Mouse (Mus musculus) intestine, embryonic 16.5 days (tissue): ENCODE measurements around the gene Mdm2. TPM values are rescaled to one million over a fixed set of nuclear protein-coding genes. Genes with fewer than 3 reads are reported as not detected.
A peak's percentile ranks its signal among the peaks of the same experiment; 100 is the strongest.
"Not testable (repeated sequence)": the region's sequence is repeated elsewhere in the genome, so short reads cannot be mapped to it uniquely, and the experiment has no call there.

Source experiments
- ATAC-seq: fragments of 200-750 bp; cut with Nextera tagmentation; 2 replicates; pipeline ENCODE4 v1.8.0; 2017; ENCODE audit warnings: moderate TSS enrichment, moderate library complexity
- H3K27ac ChIP-seq: fragments of 300-500 bp; sonication (generic); 2 replicates; pipeline ENCODE4 v1.5.1; 2014; ENCODE audit warnings: mild to moderate bottlenecking, low read length
- H3K27me3 ChIP-seq: fragments of 300-500 bp; sonication (generic); replicated peaks from 2 replicates; pipeline ENCODE4 v1.6.1; 2014; ENCODE audit warnings: low read length, control low read depth, mixed read lengths; ENCODE audit not compliant: control insufficient read depth, insufficient read depth
- H3K36me3 ChIP-seq: fragments of 300-500 bp; sonication (generic); 2 replicates; pipeline ENCODE4 v1.6.1; 2014; ENCODE audit warnings: low read length, control low read depth; ENCODE audit not compliant: control insufficient read depth, insufficient read depth
- H3K4me1 ChIP-seq: fragments of 300-500 bp; sonication (generic); 2 replicates; pipeline ENCODE4 v1.6.1; 2014; ENCODE audit warnings: low read length, control low read depth, mixed read lengths; ENCODE audit not compliant: control insufficient read depth, insufficient read depth
- H3K4me2 ChIP-seq: fragments of 300-500 bp; sonication (generic); 2 replicates; pipeline ENCODE4 v1.6.1; 2014; ENCODE audit warnings: low read depth, low read length, control low read depth
- H3K4me3 ChIP-seq: fragments of 300-500 bp; sonication (generic); 2 replicates; pipeline ENCODE4 v1.5.1; 2014; ENCODE audit warnings: mild to moderate bottlenecking, low read length
- H3K9ac ChIP-seq: fragments of 300-500 bp; sonication (generic); 2 replicates; pipeline ENCODE4 v1.6.1; 2014; ENCODE audit warnings: low read depth, low read length
- H3K9me3 ChIP-seq: fragments of 300-500 bp; sonication (generic); 2 replicates; pipeline ENCODE4 v1.6.1; 2016; ENCODE audit warnings: low read length, control low read depth; ENCODE audit not compliant: control insufficient read depth
- WGBS: fragments of 180-500 bp; shearing (Covaris S2); extraction: QIAGEN DNeasy Blood & Tissue Kit; methylation state at CpG from one replicate; pipeline ENCODE4 v1.1.7; 2014; 5-methylcytosine and 5-hydroxymethylcytosine counted together
- polyA plus RNA-seq: library from polyadenylated mRNA; unstranded; fragments of >200 nt; fragmentation: Nextera tagmentation; extraction: Ambion mirVana; gene quantifications from 2 replicates; pipeline ENCODE4 v1.2.1, GENCODE M21; 2015

Gene Mdm2
- 30.8 and 32.4 TPM in 2 replicates for polyA plus RNA-seq

DNA sequence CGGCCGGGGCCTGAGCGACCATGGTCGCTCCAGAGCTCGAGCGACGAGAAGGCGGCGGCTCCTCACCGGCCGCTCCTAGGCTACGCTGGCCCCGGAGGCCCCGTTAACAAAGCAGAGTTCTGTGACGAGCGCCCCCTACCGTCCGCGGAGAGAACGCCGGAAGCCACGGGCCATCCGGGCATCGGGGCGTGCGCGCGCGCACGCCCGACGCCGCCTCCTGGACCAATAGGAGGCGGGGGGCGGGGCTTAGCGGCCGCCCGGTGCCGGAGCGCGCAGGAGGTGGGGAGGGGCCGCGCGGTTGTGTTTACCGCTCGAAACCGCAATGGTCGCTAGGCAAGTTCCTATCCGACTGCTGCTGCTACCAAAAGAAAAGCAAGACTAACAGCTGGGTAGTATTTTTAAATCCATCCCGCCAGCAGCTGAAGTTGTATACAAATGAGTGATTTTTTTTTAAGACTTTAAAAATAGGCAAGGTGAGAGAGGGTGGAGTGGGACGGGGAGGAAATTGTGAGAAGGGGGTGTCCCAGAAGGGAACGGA lies at the start of gene Mdm2:
TSS of gene Mdm2 (minus strand) at position 155 of the 538 bp plus-strand sequence.
- peak; percentile 95 for ATAC-seq
- H3K36me3 ChIP-seq, result peaks cover 2% of the 10 kb centered on the region; the same call in 1 of the 2 replicates
- H3K27me3 ChIP-seq, result no peaks in the 10 kb centered on the region
- peak within 1 kb of the TSS; percentile 69 for H3K4me2 ChIP-seq
- WGBS, result under 1% methylated on average over 52 of the region's 52 CpGs
- H3K4me1 ChIP-seq, result peaks cover 7% of the 10 kb centered on the region
- H3K4me3 ChIP-seq, result peak within 1 kb of the TSS; percentile 96
- peak within 1 kb of the TSS; percentile 97 for H3K27ac ChIP-seq
- H3K9ac ChIP-seq, result peak within 1 kb of the TSS; percentile 100
- H3K9me3 ChIP-seq, result no peaks in the 10 kb centered on the region

DNA sequence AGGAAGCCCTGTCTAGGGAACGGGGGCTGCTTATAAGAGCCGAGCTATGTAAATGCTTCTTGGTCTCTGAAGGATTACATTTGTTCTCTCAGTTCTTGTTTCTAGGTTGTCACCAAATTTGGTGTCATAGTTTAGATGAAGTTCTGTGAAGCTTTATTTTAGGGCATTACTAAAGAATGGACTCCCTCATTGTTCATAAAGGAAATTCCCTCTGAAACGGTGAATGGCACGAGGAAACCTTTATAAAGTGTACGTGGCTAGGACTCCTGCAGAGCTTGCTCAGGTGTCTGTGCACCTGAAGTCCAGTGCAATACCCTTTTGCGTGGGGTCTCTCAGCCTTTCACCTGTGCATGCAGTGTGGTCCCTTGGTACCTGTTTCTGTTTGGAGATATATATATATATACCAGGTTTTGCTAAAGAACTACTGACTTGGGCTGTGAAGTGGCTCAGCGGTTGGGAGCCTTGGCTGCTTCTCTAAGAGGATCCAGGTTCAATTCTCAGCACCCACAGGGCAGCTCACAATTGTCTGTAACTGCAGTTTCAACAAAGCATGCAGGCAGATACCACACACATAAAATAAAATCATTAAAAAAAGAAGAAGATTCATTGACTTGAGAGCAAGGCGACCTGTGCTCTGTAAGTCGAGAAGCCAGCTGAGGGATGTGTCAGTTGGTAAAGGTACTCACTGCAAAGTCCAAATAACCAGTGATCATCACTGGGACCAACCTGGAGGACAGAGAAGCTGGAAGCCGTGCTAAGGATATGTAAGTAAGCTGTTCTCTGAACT lies 49.5 kb upstream of the Mdm2 start:
- Histone ChIP-seq H3K4me1 (no peaks in the 10 kb centered on the region), H3K9ac (no peak overlapping the region), H3K27me3 (no peaks in the 10 kb centered on the region), H3K4me3 (no peak overlapping the region), H3K36me3 (peaks cover 32% of the 10 kb centered on the region), H3K9me3 (no peaks in the 10 kb centered on the region), H3K4me2 (no peak overlapping the region), H3K27ac (no peak overlapping the region)
- 93% methylated on average over 10 of the region's 10 CpGs for WGBS
- ATAC-seq, result no peak

DNA sequence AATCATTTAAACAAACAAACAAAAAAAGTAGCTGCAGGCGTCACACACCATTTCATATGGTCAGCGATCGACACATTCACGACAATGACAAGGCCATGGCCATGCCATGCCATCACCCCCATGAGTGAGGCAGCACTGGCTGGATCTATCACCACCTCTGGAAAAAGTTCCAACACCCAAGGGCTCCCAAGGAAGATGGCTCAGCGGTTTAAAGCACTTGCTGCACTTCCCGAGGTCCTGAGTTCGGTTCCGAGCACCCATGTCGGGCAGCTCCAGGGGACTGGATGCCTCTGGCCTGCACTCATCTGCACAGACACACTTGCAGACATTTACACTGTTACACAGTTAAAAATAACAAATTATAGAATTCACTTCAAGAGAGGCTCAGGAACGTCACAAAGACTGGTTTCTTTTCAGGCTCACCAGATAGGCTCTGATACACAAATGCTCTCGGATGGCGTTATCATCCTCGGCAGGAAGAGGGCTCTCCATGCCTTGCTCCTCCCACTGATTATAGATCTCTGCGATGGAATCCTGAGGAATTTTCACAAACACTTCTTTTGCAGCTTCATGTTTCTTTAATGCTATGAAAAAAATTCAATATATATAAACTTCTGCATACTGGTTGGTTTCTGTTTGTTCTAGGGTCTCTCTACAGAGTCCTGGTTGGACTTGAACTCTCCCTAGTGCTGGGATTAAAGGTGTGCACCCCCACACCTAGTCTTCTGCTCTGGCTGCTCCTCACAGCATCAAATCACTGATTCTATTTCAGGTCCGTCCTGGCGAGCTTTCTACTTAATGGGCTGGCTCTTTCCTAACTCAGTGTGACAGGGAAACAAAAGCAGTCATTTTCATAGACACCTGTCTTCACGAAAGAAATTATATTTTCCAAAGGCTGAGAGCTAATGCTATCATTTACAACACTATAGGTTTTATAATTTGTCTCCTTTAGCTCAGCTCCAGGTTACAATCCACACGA lies 48.5 kb upstream of the Mdm2 start:
- no peak overlapping the region for H3K9ac ChIP-seq
- no peak for ATAC-seq
- no peak overlapping the region for H3K27ac ChIP-seq
- 90% methylated on average over 18 of the region's 18 CpGs for WGBS
- H3K4me1 ChIP-seq, result no peaks in the 10 kb centered on the region
- no peak overlapping the region for H3K4me2 ChIP-seq
- H3K9me3 ChIP-seq, result no peaks in the 10 kb centered on the region
- H3K36me3 ChIP-seq, result peaks cover 35% of the 10 kb centered on the region
- no peak overlapping the region for H3K4me3 ChIP-seq
- no peaks in the 10 kb centered on the region for H3K27me3 ChIP-seq

DNA sequence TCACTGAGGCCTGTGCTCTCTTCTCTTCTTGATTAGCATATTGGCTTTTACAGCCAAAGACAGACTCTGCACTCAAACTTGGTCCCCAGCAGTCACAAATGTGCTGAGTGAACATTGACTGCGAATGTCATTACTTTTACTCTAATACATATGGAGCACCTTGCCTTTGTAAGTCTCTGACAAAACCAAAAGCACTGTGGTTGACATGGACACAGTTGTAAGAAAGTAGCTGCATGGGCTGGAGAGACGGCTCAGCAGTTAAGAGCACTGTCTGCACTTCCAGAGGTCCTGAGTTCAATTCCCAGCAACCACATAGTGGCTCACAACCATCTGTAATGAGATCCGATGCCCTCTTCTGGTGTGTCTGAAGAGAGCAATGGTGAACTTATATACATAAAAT lies 47.8 kb upstream of the Mdm2 start:
- not testable (repeated sequence) for H3K27me3 ChIP-seq, H3K9ac ChIP-seq, H3K27ac ChIP-seq, H3K4me2 ChIP-seq, H3K9me3 ChIP-seq, H3K4me1 ChIP-seq, ATAC-seq, H3K4me3 ChIP-seq
- H3K36me3 ChIP-seq, result peaks cover 35% of the 10 kb centered on the region
- WGBS, result 96% methylated on average over 3 of the region's 3 CpGs

DNA sequence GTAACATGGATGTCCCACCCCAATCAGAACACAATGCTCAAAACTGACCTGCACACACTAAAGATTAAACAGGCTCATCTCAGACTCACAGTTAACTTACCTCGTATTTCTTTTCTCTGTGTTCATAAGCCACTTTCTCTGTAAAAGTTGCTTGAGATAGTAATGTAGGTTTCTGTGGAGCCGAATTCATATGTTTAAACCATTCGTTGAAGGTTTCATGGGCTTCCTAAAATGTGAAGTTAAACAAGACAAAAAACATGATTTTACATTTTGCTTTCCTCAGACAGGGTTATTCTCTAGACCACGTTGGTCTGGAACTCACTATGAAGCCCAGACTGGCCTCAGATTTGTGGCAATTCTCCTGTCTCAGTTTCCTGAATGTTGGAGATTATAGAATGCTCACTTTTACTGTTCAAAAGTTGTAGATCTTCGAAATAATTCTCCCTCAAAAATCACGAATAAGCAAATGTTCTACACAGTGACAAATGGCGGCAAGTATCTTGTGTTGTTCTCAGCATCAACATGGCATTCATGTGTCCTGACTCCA lies 47.3 kb upstream of the Mdm2 start:
- H3K36me3 ChIP-seq, result peaks cover 32% of the 10 kb centered on the region
- no peak overlapping the region for H3K9ac ChIP-seq
- no peak for ATAC-seq
- no peak overlapping the region for H3K27ac ChIP-seq
- WGBS, result 93% methylated on average over 7 of the region's 7 CpGs
- no peaks in the 10 kb centered on the region for H3K4me1 ChIP-seq
- H3K27me3 ChIP-seq, result no peaks in the 10 kb centered on the region
- no peak overlapping the region for H3K4me3 ChIP-seq
- H3K4me2 ChIP-seq, result no peak overlapping the region
- H3K9me3 ChIP-seq, result no peaks in the 10 kb centered on the region

DNA sequence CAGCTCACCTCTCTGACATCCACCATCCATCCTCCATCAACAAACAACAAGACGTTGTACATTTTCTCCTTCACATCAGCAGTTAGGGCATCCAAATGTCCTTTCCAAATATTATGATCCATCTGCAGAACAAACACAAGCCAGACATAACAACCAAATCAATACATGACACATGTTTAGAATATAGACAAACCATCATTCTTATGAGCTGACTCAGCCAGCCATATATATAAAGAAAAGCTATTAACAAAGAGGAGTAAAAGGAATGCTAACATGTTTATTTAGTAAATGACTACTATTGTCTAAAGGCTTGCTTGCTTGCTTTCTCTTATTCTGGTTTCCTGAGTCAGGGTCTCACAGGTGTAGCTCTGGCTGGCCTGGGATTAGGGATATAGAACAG lies 46.7 kb upstream of the Mdm2 start:
- 69% methylated on average over 1 of the region's 1 CpGs for WGBS
- Histone ChIP-seq H3K9me3 (no peaks in the 10 kb centered on the region), H3K4me1 (no peaks in the 10 kb centered on the region), H3K9ac (no peak overlapping the region), H3K27ac (no peak overlapping the region), H3K36me3 (peaks cover 30% of the 10 kb centered on the region), H3K27me3 (no peaks in the 10 kb centered on the region), H3K4me2 (no peak overlapping the region), H3K4me3 (no peak overlapping the region)
- no peak for ATAC-seq

DNA sequence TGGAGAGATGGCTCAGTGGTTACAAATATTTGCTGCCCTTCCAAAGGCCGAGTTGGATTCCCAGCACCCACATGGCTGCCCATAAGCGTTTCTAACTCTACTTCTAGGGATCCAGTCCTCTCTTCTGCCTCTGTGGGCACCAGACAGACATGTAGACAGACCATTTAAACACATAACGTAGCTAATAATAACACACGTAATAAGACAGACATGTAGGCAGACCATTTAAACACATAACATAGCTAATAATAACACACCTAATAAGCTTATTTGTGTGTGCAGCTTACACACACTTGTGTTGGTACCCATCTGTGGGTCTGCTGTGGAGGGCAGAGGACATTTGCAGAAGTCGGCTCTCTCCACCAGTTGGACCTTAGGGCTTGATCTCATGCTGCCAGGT lies 46.2 kb upstream of the Mdm2 start:
- Histone ChIP-seq H3K36me3 (peaks cover 33% of the 10 kb centered on the region), H3K4me2 (no peak overlapping the region), H3K4me3 (no peak overlapping the region), H3K27me3 (no peaks in the 10 kb centered on the region), H3K9ac (no peak overlapping the region), H3K4me1 (no peaks in the 10 kb centered on the region), H3K9me3 (no peaks in the 10 kb centered on the region), H3K27ac (no peak overlapping the region)
- WGBS, result 91% methylated on average over 5 of the region's 5 CpGs
- ATAC-seq, result no peak

DNA sequence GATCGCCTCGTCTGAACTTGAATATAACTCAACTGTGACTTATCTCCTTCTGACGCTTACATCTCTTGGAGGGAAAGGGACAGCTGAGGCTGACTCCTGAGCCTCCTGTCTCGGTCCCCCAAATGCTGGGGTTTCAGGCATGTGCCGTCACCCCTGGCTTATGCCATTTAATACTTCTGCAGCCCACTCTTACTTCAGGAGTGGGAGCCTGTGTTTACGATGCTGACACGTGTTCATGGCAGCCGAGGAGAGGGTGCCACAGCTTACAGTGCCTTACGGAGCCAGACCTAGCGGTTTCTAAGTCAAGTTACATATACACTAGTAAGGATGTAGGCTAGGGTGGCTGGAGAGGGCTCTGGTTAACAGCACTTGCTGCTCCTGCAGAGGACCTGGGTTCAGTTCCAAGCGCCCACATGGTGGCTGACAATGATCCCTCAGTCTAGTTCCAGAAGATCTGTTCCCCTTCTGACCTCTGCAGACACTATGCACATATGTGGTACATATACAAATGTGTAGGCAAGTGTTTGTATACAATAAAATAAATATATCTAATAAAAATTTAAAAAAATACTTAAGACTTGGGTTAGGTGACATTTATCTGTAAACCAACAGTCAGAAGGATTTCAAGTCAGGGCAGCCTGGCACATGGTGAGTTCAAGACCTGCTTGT lies 45.4 kb upstream of the Mdm2 start:
- Histone ChIP-seq H3K27me3 (no peaks in the 10 kb centered on the region), H3K27ac (no peak overlapping the region), H3K36me3 (peaks cover 35% of the 10 kb centered on the region), H3K4me1 (no peaks in the 10 kb centered on the region), H3K4me2 (no peak overlapping the region), H3K9me3 (no peaks in the 10 kb centered on the region), H3K9ac (no peak overlapping the region), H3K4me3 (no peak overlapping the region)
- no peak for ATAC-seq
- 92% methylated on average over 11 of the region's 11 CpGs for WGBS
